Mouse (Mus musculus) midbrain, embryonic 14.5 days (tissue): Measurements from ENCODE around the gene 4933428G20Rik. TPM values are rescaled to one million over a fixed set of nuclear protein-coding genes. Genes with fewer than 3 reads are reported as not detected.
A peak's percentile ranks its signal among the peaks of the same experiment; 100 is the strongest.

Source experiments
- ATAC-seq: fragments of 200-750 bp; cut with Nextera tagmentation; 2 replicates; pipeline ENCODE4 v1.8.0; 2017; ENCODE audit warnings: moderate number of reproducible peaks, moderate library complexity; ENCODE audit not compliant: low FRiP score, low TSS enrichment
- DNase-seq: peaks from one replicate; pipeline ENCODE4 v3.0.0-alpha.2; 2015
- H3K27ac ChIP-seq: fragments of 300-500 bp; sonication (generic); replicated peaks from 2 replicates; pipeline ENCODE4 v1.5.1; 2014; ENCODE audit warnings: mild to moderate bottlenecking, low read depth, low read length, moderate library complexity
- H3K27me3 ChIP-seq: fragments of 300-500 bp; sonication (generic); 2 replicates; pipeline ENCODE4 v1.6.1; 2014; ENCODE audit warnings: low read length, control low read depth, mixed read lengths; ENCODE audit not compliant: control insufficient read depth, insufficient read depth
- H3K36me3 ChIP-seq: fragments of 300-500 bp; sonication (generic); 2 replicates; pipeline ENCODE4 v1.6.1; 2014; ENCODE audit warnings: low read length, control low read depth; ENCODE audit not compliant: control insufficient read depth, insufficient read depth
- H3K4me1 ChIP-seq: fragments of 300-500 bp; sonication (generic); 2 replicates; pipeline ENCODE4 v1.6.1; 2014; ENCODE audit warnings: mild to moderate bottlenecking, antibody characterized with exemption, low read length, control low read depth; ENCODE audit not compliant: control insufficient read depth, insufficient read depth
- H3K4me2 ChIP-seq: fragments of 300-500 bp; sonication (generic); 2 replicates; pipeline ENCODE4 v1.6.1; 2014; ENCODE audit warnings: mild to moderate bottlenecking, low read length, moderate library complexity
- H3K4me3 ChIP-seq: fragments of 300-500 bp; sonication (generic); replicated peaks from 2 replicates; pipeline ENCODE4 v1.5.1; 2014; ENCODE audit warnings: low read depth, low read length
- H3K9ac ChIP-seq: fragments of 300-500 bp; sonication (generic); replicated peaks from 2 replicates; pipeline ENCODE4 v1.6.1; 2014; ENCODE audit warnings: mild to moderate bottlenecking, low read length, moderate library complexity
- H3K9me3 ChIP-seq: fragments of 300-500 bp; sonication (generic); 2 replicates; pipeline ENCODE4 v1.6.1; 2016; ENCODE audit warnings: low read length, control low read depth, mixed read lengths; ENCODE audit not compliant: control insufficient read depth
- WGBS: fragments of 180-500 bp; shearing (Covaris S2); extraction: QIAGEN DNeasy Blood & Tissue Kit; methylation state at CpG from one replicate; pipeline ENCODE4 v1.1.7; 2014; 5-methylcytosine and 5-hydroxymethylcytosine counted together
- polyA plus RNA-seq: library from polyadenylated mRNA; unstranded; fragments of >200 nt; fragmentation: Nextera tagmentation; extraction: Ambion mirVana; gene quantifications from 2 replicates; pipeline ENCODE4 v1.2.1, GENCODE M21; 2014

The 4933428G20Rik gene
- polyA plus RNA-seq, 1 experiment from 2014 or later = not detected

GRCm38 (mm10) chr11:97502846-97503245, 2.7 kb upstream of the 4933428G20Rik start:
- H3K27ac ChIP-seq = no peak overlapping the region
- H3K4me3 ChIP-seq = no peak overlapping the region
- H3K4me1 ChIP-seq = peaks cover 10% of the 10 kb centered on the region
- peaks cover 45% of the 10 kb centered on the region for H3K27me3 ChIP-seq
- no peak for DNase-seq
- no peak for ATAC-seq
- no peak overlapping the region for H3K9ac ChIP-seq
- H3K9me3 ChIP-seq = no peaks in the 10 kb centered on the region
- 88% methylated on average over 4 of the region's 4 CpGs for WGBS
- H3K36me3 ChIP-seq = peaks cover 13% of the 10 kb centered on the region
- H3K4me2 ChIP-seq = no peak overlapping the region

- Histone ChIP-seq H3K9me3 (no peaks in the 10 kb centered on the region), H3K4me3 (no peak overlapping the region), H3K36me3 (peaks cover 13% of the 10 kb centered on the region), H3K4me1 (peaks cover 10% of the 10 kb centered on the region), H3K27ac (no peak overlapping the region), H3K4me2 (no peak overlapping the region), H3K9ac (no peak overlapping the region), H3K27me3 (peaks cover 46% of the 10 kb centered on the region)
- DNase-seq = no peak
- WGBS = 42% methylated on average over 9 of the region's 9 CpGs
- ATAC-seq = no peak
These were observed 2.2 kb upstream of the 4933428G20Rik start for GRCm38 (mm10) chr11:97502383-97502782.

- H3K9me3 ChIP-seq = no peaks in the 10 kb centered on the region
- 0 out of 2 replicates have a peak, but pooled peaks have one; percentile 6 for ATAC-seq
- no peak overlapping the region for H3K27ac ChIP-seq
- DNase-seq = peak; percentile 54
- peak overlapping the region; percentile 57 for H3K4me2 ChIP-seq
- H3K36me3 ChIP-seq = peaks cover 13% of the 10 kb centered on the region
- peaks cover 10% of the 10 kb centered on the region for H3K4me1 ChIP-seq
- H3K27me3 ChIP-seq = peaks cover 46% of the 10 kb centered on the region
- WGBS = 4% methylated on average over 49 of the region's 51 CpGs
- peak overlapping the region; percentile 30 for H3K4me3 ChIP-seq
- H3K9ac ChIP-seq = peak overlapping the region; percentile 26; the same call in 1 of the 2 replicates
These were observed 744 bp upstream of the 4933428G20Rik start for GRCm38 (mm10) chr11:97500720-97501448.

GRCm38 (mm10) chr11:97497543-97497942, 2.6 kb downstream of the 4933428G20Rik start:
- H3K4me1 ChIP-seq = peaks cover 10% of the 10 kb centered on the region
- WGBS = 96% methylated on average over 4 of the region's 4 CpGs
- no peaks in the 10 kb centered on the region for H3K9me3 ChIP-seq
- no peak overlapping the region for H3K27ac ChIP-seq
- no peak overlapping the region for H3K9ac ChIP-seq
- no peak overlapping the region for H3K4me2 ChIP-seq
- ATAC-seq (no peak), DNase-seq (no peak)
- H3K36me3 ChIP-seq = peaks cover 17% of the 10 kb centered on the region
- no peak overlapping the region for H3K4me3 ChIP-seq
- H3K27me3 ChIP-seq = peaks cover 45% of the 10 kb centered on the region

GRCm38 (mm10) chr11:97492836-97493235, 7.3 kb downstream of the 4933428G20Rik start:
- H3K36me3 ChIP-seq = peaks cover 12% of the 10 kb centered on the region; the same call in 1 of the 2 replicates
- no peaks in the 10 kb centered on the region for H3K9me3 ChIP-seq
- H3K4me3 ChIP-seq = no peak overlapping the region
- no peak overlapping the region for H3K4me2 ChIP-seq
- WGBS = 77% methylated on average over 3 of the region's 3 CpGs
- no peak for ATAC-seq
- H3K27me3 ChIP-seq = peaks cover 1% of the 10 kb centered on the region; the same call in 1 of the 2 replicates
- H3K9ac ChIP-seq = no peak overlapping the region
- no peak for DNase-seq
- no peak overlapping the region for H3K27ac ChIP-seq
- H3K4me1 ChIP-seq = no peaks in the 10 kb centered on the region

- Histone ChIP-seq H3K27ac (no peak overlapping the region), H3K4me3 (no peak overlapping the region), H3K9me3 (no peaks in the 10 kb centered on the region), H3K36me3 (peaks cover 16% of the 10 kb centered on the region; the same call in 1 of the 2 replicates), H3K9ac (no peak overlapping the region), H3K4me1 (no peaks in the 10 kb centered on the region), H3K27me3 (no peaks in the 10 kb centered on the region), H3K4me2 (no peak overlapping the region)
- DNase-seq (no peak), ATAC-seq (no peak)
- 68% methylated on average over 10 of the region's 10 CpGs for WGBS
These were observed 8.5 kb downstream of the 4933428G20Rik start for GRCm38 (mm10) chr11:97491640-97492039.

- peak; percentile 46; the same call in 1 of the 2 replicates for ATAC-seq
These were observed 10.4 kb downstream of the 4933428G20Rik start for GRCm38 (mm10) chr11:97489589-97490324.

GRCm38 (mm10) chr11:97487656-97488055, 12.5 kb downstream of the 4933428G20Rik start:
- 84% methylated on average over 3 of the region's 3 CpGs for WGBS
- Histone ChIP-seq H3K4me2 (no peak overlapping the region), H3K27me3 (no peaks in the 10 kb centered on the region), H3K9ac (no peak overlapping the region), H3K27ac (no peak overlapping the region), H3K4me1 (no peaks in the 10 kb centered on the region), H3K4me3 (no peak overlapping the region), H3K9me3 (no peaks in the 10 kb centered on the region), H3K36me3 (peaks cover 34% of the 10 kb centered on the region)
- ATAC-seq (no peak), DNase-seq (no peak)

More at GRCm38 (mm10) chr11:97489589-97490324, 10.4 kb downstream of the 4933428G20Rik start:
- Histone ChIP-seq H3K27me3 (no peaks in the 10 kb centered on the region), H3K4me3 (no peak overlapping the region), H3K9me3 (no peaks in the 10 kb centered on the region), H3K4me2 (no peak overlapping the region), H3K4me1 (no peaks in the 10 kb centered on the region), H3K36me3 (peaks cover 23% of the 10 kb centered on the region), H3K9ac (no peak overlapping the region), H3K27ac (no peak overlapping the region)
- peak; percentile 87 for DNase-seq
- 23% methylated on average over 16 of the region's 16 CpGs for WGBS
